ENCODE assay signal across 33 mouse cellular contexts in genomic region chr9:23327830-23328229, GRCm38 (mm10).
"Had no signal": no experiment of that assay in that cellular context is flagged by ENCODE, and none has a peak within 500 bp of the region (broad histone marks: within the 10 kb centered on the region; RNA-seq: fewer than 3 reads in every experiment).

No protein-coding gene starts in this region.

- H3K9me3 ChIP-seq: limb, embryonic 10.5 days; limb, embryonic 12.5 days; limb, embryonic 13.5 days; limb, embryonic 15.5 days; liver, embryonic 12.5 days; liver, embryonic 13.5 days; liver, embryonic 15.5 days; lung, embryonic 15.5 days; megakaryocyte, embryonic 14.5 days; midbrain, embryonic 10.5 days; midbrain, embryonic 12.5 days; midbrain, embryonic 13.5 days; midbrain, embryonic 15.5 days; neural tube, embryonic 12.5 days; neural tube, embryonic 13.5 days had no signal

- H3K4me3 ChIP-seq: limb, embryonic 10.5 days; limb, embryonic 12.5 days; limb, embryonic 13.5 days; limb, embryonic 15.5 days; liver, embryonic 12.5 days; liver, embryonic 13.5 days; liver, embryonic 15.5 days; lung, embryonic 15.5 days; megakaryocyte, embryonic 14.5 days; midbrain, embryonic 10.5 days; midbrain, embryonic 12.5 days; midbrain, embryonic 13.5 days; midbrain, embryonic 15.5 days; myocyte; neural tube, embryonic 12.5 days; neural tube, embryonic 13.5 days had no signal

- H3K9ac ChIP-seq: limb, embryonic 12.5 days; limb, embryonic 13.5 days; limb, embryonic 15.5 days; liver, embryonic 12.5 days; liver, embryonic 13.5 days; liver, embryonic 14.5 days; liver, embryonic 15.5 days; liver, postnatal 0 days; lung, embryonic 14.5 days; lung, embryonic 15.5 days; midbrain, embryonic 12.5 days; midbrain, embryonic 13.5 days; midbrain, embryonic 15.5 days; neural tube, embryonic 12.5 days; neural tube, embryonic 13.5 days had no signal

- ATAC-seq: liver, embryonic 12.5 days; liver, postnatal 0 days; lung, postnatal 0 days; midbrain, embryonic 13.5 days; midbrain, embryonic 15.5 days; midbrain, embryonic 16.5 days had no signal

- H3K36me3 ChIP-seq: limb, embryonic 10.5 days; limb, embryonic 12.5 days; limb, embryonic 13.5 days; limb, embryonic 15.5 days; liver, embryonic 12.5 days; liver, embryonic 13.5 days; liver, embryonic 15.5 days; lung, embryonic 15.5 days; midbrain, embryonic 10.5 days; midbrain, embryonic 12.5 days; midbrain, embryonic 13.5 days; midbrain, embryonic 15.5 days; neural tube, embryonic 12.5 days; neural tube, embryonic 13.5 days had no signal

- DNase-seq: left cerebral cortex, postnatal 4 days; liver; liver, embryonic 13.5 days; liver, postnatal 0 days; lung, adult 18-20 months; lung, adult 2 months; lung, embryonic 14.5 days; lung, postnatal 10 days; lung, postnatal 14 days; lung, postnatal 36 days; lung, postnatal 4 days; midbrain, embryonic 14.5 days had no signal

- H3K27me3 ChIP-seq: limb, embryonic 12.5 days; limb, embryonic 13.5 days; limb, embryonic 15.5 days; liver, embryonic 12.5 days; liver, embryonic 13.5 days; liver, embryonic 15.5 days; lung, embryonic 15.5 days; megakaryocyte, embryonic 14.5 days; midbrain, embryonic 12.5 days; midbrain, embryonic 13.5 days; midbrain, embryonic 15.5 days; neural tube, embryonic 12.5 days; neural tube, embryonic 13.5 days had no signal

- H3K4me1 ChIP-seq: limb, embryonic 10.5 days; limb, embryonic 12.5 days; limb, embryonic 13.5 days; limb, embryonic 15.5 days; liver, embryonic 12.5 days; liver, embryonic 13.5 days; liver, embryonic 15.5 days; lung, embryonic 15.5 days; megakaryocyte, embryonic 14.5 days; midbrain, embryonic 10.5 days; midbrain, embryonic 15.5 days; neural tube, embryonic 13.5 days had no signal

- H3K27ac ChIP-seq: limb, embryonic 10.5 days; limb, embryonic 12.5 days; limb, embryonic 13.5 days; limb, embryonic 15.5 days; liver, embryonic 12.5 days; liver, embryonic 13.5 days; liver, embryonic 14.5 days; liver, embryonic 15.5 days; lung, embryonic 15.5 days; macrophage; midbrain, embryonic 10.5 days; midbrain, embryonic 12.5 days; midbrain, embryonic 13.5 days; midbrain, embryonic 15.5 days; neural tube, embryonic 12.5 days; neural tube, embryonic 13.5 days had no signal

- H3K4me2 ChIP-seq: limb, embryonic 12.5 days; limb, embryonic 13.5 days; limb, embryonic 15.5 days; liver, embryonic 11.5 days; liver, embryonic 12.5 days; liver, embryonic 13.5 days; liver, embryonic 15.5 days; lung, embryonic 14.5 days; lung, embryonic 15.5 days; midbrain, embryonic 11.5 days; midbrain, embryonic 12.5 days; midbrain, embryonic 13.5 days; midbrain, embryonic 15.5 days; neural tube, embryonic 12.5 days; neural tube, embryonic 13.5 days had no signal
